Mouse (Mus musculus): ENCODE data around the gene 1700029F12Rik.

1700029F12Rik gene

GRCm38 (mm10) chr13:97020122-97020521 is 14.0 kb downstream of the 1700029F12Rik start:
- no peak for DNase-seq

GRCm38 (mm10) chr13:97017711-97018110 is 16.5 kb downstream of the 1700029F12Rik start:
- no peak for DNase-seq

GRCm38 (mm10) chr13:97014366-97014765 is 19.8 kb downstream of the 1700029F12Rik start:
- DNase-seq = no peak

GRCm38 (mm10) chr13:97008266-97009153 is 25.7 kb downstream of the 1700029F12Rik start:
- DNase-seq = peak; percentile 31

GRCm38 (mm10) chr13:97007501-97008265 is 26.5 kb downstream of the 1700029F12Rik start:
- DNase-seq = peak; percentile 15

- no peak for DNase-seq
Observed at GRCm38 (mm10) chr13:97006784-97007183, 27.4 kb downstream of the 1700029F12Rik start.

- DNase-seq = no peak
Observed at GRCm38 (mm10) chr13:96997080-96997479, 37.1 kb downstream of the 1700029F12Rik start.

GRCm38 (mm10) chr13:96995243-96995642 is 38.9 kb downstream of the 1700029F12Rik start:
- DNase-seq = no peak

- DNase-seq = no peak
Observed at GRCm38 (mm10) chr13:96993291-96993989, 40.7 kb downstream of the 1700029F12Rik start.

GRCm38 (mm10) chr13:96990561-96991265 is 43.4 kb downstream of the 1700029F12Rik start:
- no peak for DNase-seq

- DNase-seq = no peak
Observed at GRCm38 (mm10) chr13:96990045-96990444, 44.1 kb downstream of the 1700029F12Rik start.

GRCm38 (mm10) chr13:96989129-96989528 is 45.0 kb downstream of the 1700029F12Rik start:
- no peak for DNase-seq

GRCm38 (mm10) chr13:96985599-96986275 is 48.4 kb downstream of the 1700029F12Rik start:
- DNase-seq = no peak

GRCm38 (mm10) chr13:96984688-96985087 is 49.5 kb downstream of the 1700029F12Rik start:
- no peak for DNase-seq

GRCm38 (mm10) chr13:96983251-96984126 is 50.7 kb downstream of the 1700029F12Rik start:
- DNase-seq = no peak

GRCm38 (mm10) chr13:96980561-96980960 is 53.6 kb downstream of the 1700029F12Rik start:
- DNase-seq = no peak

- DNase-seq = peak; percentile 8
Observed at GRCm38 (mm10) chr13:96976986-96977595, 57.1 kb downstream of the 1700029F12Rik start.

GRCm38 (mm10) chr13:96973318-96973717 is 60.8 kb downstream of the 1700029F12Rik start:
- DNase-seq = no peak

Measured in right cerebral cortex, adult 18-20 months (tissue).